Mouse (Mus musculus) retina, adult 2 months (tissue): ENCODE data around the gene Cbarp.
A peak's percentile ranks its signal among the peaks of the same experiment; 100 is the strongest.
"Not testable (repeated sequence)": the region's sequence is repeated elsewhere in the genome, so short reads cannot be mapped to it uniquely, and the experiment has no call there.

Experiments used
- DNase-seq: peaks from one replicate; pipeline ENCODE4 v3.0.0-alpha.2; 2012; ENCODE audit warnings: low read depth, low spot score

The Cbarp gene

GRCm38 (mm10) chr10:80170052-80170451 is 29.4 kb upstream of the Cbarp start:
- no peak for DNase-seq

GRCm38 (mm10) chr10:80169651-80170050 is 29.0 kb upstream of the Cbarp start:
- DNase-seq, result no peak

GRCm38 (mm10) chr10:80169070-80169469 is 28.4 kb upstream of the Cbarp start:
- no peak for DNase-seq

- peak; percentile 89 for DNase-seq
Measured at GRCm38 (mm10) chr10:80168038-80168661, 27.5 kb upstream of the Cbarp start.

DNA sequence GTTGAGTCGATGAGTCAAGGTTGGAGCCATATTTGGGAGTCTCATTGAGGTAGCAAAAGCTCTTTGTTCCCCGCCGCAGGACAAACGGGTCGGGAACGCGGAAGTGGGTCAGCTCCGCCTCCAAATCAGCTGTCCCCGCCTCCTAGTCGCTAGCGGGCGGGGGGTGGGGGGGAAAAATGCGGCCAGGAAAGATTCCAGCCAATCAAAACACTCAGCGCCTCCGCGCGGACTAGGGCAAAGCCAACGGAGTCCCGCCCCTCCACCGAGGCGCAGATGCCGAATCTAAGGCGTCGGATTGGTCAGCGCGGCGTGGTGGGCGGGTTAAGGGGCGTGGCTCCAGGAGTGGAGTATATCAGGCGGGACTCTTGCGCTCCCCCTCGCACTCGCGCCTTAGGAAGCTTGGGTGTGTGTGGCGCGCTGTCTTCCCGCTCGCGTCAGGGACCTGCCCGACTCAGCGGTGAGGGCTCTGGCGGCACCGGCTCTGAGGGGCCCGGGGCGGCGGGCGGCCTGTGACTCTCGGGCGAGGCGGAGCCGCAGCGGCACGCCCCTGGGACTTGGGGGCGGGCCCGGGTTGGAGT is 26.9 kb upstream of the Cbarp start:
- peak; percentile 99 for DNase-seq

DNA sequence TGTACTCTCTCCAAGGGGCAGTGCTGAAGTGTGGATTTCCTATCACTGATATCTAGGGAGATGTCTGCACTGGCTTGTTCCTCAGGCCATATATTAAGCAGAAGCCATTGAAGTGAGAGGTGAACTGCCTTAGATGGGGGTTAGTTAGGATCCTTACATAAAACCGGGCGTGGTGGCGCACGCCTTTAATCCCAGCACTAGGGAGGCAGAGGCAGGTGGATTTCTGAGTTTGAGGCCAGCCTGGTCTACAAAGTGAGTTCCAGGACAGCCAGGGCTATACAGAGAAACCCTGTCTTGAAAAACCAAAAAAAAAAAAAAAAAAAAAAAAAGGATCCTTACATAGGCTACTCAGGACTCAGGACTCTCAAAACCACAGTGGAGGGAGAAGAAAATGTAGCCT is 25.5 kb upstream of the Cbarp start:
- DNase-seq, result not testable (repeated sequence)

- no peak for DNase-seq
Measured at GRCm38 (mm10) chr10:80165392-80166128, 24.9 kb upstream of the Cbarp start, which contains the start of gene Cirbp. Gene Cirbp, plus strand, starts transcription at chr10:80165985.

DNA sequence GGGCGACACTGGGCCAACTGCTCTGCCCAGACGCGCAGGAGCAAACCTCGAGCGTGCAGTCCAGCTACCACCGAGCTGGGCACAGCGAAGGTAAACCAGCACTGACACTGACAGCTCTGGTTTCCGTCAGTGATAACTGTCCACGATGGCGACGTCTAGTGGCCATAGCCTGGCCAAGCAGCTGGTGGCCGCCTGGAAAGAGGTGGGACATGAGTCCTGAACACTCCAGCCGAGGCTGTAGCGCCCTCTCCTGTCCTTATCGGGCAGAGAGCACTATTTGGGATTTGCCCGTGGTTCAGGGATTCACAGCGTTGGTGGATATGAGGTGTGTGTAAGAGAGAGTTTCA is 24.3 kb upstream of the Cbarp start:
- peak; percentile 92 for DNase-seq

- DNase-seq, result no peak
Measured at GRCm38 (mm10) chr10:80164161-80164997, 23.7 kb upstream of the Cbarp start.

- DNase-seq, result no peak
Measured at GRCm38 (mm10) chr10:80163721-80164120, 23.1 kb upstream of the Cbarp start.

DNA sequence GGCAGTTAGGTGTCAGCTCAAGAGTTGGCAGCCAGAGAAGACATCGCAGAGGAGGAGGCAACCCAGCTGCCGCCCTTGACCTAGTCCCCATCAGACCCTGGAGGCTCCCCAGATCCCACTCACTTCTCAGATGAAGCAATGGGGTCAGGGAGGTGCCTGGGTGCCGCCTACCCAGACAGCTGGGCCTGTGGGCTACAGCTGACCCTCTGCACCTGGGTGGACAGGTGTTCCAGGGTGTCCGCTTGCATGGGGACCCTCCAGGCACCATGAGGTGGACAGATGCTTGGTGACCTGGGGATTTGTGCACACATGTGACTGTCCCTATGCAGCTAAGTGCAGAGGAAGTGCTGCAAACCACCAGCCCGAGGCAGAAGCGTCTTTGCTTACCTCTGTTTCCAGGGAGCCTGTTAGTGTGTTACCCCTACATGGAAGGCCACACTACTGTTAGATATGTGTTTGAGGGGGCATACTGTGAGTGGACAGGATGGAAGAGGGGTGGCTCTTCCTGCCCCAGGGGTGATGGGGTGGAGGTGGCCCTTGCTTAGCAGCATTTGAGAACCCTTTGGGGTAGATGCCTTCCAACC is 22.2 kb upstream of the Cbarp start:
- no peak for DNase-seq

DNA sequence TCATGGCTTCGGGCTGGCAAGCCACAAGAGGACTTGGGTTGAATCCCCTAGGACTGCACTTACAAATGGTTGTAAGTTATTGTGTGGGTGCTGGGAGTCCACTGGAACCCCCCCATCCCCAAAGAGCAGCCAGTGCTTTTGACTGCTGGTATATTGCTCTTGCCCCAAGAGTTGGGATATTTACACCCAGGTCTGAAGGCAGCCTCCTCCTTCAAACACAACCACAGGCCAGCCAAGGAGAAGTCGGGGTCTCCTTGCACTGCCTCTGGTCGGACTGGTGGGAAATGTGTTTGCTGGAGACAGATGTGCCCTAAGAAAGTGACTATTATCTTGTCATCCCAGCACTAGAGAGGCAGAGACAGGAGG is 21.6 kb upstream of the Cbarp start:
- no peak for DNase-seq

DNA sequence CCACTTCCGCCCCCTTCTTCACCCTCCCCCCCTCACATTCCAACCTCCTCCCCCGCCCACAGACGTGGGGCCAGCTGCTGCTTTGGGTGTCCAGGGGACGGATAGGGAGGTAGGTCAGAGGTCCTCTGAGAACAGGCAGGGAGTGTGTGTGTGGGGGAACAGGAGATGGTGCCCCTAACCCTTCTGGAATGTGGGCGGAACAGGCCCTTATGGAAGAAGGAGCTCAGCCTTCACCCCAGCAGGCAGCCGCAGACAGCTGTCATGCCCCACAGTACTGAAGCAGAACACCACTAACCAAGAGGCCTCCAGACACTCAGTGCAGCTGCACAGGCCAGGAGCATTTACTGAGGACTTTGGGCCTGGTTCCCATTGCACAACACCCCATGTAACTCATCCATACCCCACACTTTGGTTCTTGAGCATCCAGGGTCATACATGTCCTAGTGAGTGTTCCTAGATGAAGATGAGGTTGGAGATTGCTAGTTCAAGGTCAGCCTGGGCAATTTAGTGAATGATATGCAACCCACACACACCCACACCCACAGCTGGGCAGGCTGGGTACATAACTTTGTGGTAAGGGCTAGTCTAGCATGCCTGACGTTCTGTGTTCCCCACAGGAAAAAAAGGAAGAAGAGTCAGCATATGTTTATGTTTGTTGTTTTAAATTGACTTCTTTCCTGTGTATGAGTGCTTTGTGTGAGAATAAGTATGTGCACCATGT is 21.0 kb upstream of the Cbarp start:
- DNase-seq, result no peak

GRCm38 (mm10) chr10:80160455-80161371 is 20.1 kb upstream of the Cbarp start:
- DNase-seq, result no peak

DNA sequence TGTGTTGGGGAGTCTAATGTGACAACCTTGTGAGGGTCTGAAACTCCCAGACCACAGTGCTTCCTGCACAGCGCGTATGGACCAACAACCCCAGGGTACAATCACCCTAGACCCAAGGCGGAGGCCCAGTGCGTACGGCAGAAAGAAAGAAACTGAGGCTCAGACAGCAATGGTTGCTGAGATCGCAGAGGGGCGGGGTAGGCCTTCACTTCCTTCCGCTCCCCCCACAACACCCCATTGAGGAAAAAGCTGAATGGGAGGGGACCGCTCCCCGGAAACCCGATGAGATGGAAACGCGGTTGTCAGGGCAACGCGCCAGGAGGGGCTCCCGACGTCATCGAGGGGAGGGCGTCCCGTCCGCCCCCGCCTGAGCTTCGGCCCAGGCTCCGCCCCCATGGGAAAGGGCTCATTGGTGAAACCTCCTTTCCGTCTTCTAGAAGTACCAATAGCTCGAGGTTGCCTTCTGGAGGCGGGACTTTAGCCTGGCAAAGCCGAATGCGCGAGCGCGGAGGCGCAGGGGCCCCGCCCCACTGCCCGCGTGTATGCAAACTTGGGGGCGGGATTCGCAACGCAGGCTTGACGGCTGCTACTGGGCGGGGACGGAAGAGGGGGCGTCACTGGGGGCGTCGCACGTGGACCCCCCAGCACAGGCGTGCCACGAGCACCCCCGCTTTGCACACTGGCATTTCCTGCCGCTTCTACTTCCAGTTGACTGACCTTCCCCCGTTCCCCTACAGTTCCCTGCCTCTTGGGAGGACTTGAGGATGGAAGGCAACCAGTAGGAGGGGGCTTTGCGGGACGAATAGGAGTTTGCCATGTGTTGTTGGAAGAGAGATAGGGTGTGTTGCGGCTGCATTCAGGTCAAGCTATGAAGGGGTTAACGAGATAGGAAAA is 19.2 kb upstream of the Cbarp start:
- peak; percentile 95 for DNase-seq

DNA sequence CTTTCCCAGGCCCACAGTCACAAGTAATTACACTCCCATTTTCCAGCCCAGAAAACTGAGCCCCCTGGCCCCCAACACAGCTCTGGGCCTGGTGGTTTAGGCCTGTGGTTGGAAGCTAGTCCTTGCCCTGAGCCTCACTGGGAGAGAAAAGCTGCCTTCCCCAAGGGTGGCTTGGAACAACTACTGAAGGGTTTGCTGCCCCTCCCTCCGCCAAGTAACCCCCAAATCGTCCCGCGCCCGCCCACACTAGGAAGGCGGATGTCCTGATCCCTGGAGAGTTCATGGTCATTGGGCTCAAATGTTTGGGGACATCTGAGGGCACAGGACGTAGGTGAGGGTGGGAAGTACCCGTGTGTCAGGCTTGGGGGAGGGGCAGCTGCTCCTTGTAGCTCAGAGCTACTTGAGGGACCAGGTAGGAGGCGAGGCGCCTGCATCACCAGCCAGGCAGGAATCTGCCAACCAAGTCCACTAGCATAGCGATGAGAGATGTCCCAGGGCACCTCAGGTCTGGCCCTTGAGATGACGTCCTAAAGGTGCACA is 18.5 kb upstream of the Cbarp start:
- DNase-seq, result no peak

- DNase-seq, result no peak
Measured at GRCm38 (mm10) chr10:80158307-80158986, 17.8 kb upstream of the Cbarp start.
